Mouse (Mus musculus): ENCODE results near the gene I0C0044D17Rik.
A peak's percentile ranks its signal among the peaks of the same experiment; 100 is the strongest.

I0C0044D17Rik gene

DNA sequence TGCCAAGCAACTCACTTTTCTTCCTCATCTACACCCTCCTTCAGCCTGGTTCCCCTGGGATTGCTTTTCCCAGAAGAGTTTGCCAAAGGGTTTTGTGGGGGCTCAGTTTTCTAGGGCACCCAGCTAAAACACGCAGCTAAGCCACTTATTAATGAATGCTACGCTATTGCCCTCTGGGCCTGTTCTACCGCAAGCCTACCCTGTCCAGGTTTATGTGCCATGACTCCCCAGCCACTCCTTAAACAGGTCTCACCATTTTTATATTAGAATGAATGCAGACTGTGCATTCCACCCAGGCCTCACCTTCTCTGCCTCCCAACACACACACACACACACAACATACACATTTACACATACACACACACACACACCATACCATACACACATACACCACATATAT, 593 bp downstream of the I0C0044D17Rik start:
- DNase-seq = peak; percentile 21

GRCm38 (mm10) chr4:98822478-98822877, 1.2 kb downstream of the I0C0044D17Rik start:
- DNase-seq = no peak

GRCm38 (mm10) chr4:98819216-98819755, 4.4 kb downstream of the I0C0044D17Rik start:
- DNase-seq = no peak

GRCm38 (mm10) chr4:98817184-98817911, 6.3 kb downstream of the I0C0044D17Rik start, which contains the start of gene Kank4:
Gene Kank4, minus strand, starts transcription at chr4:98817537.
- DNase-seq = peak; percentile 74

DNA sequence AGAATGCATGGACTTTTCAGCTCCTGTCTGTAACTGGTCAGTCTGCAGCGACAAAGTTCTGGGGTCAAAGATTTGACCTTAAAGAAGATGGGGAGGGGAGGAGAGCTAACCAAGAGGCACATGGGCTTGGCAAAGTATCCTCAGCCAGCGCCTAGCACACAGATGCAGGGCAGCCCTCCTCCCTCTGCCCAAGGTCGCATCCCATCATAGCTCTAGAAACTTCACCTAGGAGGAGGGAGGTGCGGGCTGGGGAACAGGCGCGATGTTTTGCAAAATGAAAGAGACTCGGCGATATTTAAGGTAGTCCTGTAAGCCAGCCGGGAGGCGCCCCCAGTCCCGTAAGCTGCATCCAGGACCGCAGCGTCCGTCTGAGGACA, 6.8 kb downstream of the I0C0044D17Rik start:
- peak; percentile 6 for DNase-seq

- DNase-seq = peak; percentile 30
These were observed 17.3 kb downstream of the I0C0044D17Rik start for GRCm38 (mm10) chr4:98806306-98806705.

GRCm38 (mm10) chr4:98805291-98806048, 18.2 kb downstream of the I0C0044D17Rik start:
- peak; percentile 12 for DNase-seq

- no peak for DNase-seq
These were observed 19.0 kb downstream of the I0C0044D17Rik start for GRCm38 (mm10) chr4:98804476-98805134.

GRCm38 (mm10) chr4:98801775-98802174, 21.9 kb downstream of the I0C0044D17Rik start:
- DNase-seq = no peak

DNA sequence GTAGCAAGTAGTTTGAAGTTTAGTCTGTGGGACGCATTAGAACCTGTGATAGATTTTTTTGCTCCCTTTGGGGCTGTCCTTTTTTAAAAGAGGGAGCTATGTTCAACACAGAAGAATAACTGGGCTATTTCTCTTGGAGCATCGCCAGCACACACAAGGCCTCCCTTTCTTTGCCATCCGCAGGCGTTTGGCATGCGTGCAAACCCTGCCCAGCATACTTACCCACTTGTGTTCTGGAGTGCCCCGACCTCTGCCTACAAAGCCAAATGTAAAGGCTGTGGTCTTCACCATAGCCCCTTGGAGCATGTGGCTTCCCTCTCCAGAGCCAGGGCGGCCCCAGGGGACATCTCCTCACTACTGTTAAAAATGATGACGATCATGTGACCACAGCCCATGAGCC, 22.8 kb downstream of the I0C0044D17Rik start:
- DNase-seq = peak; percentile 19

- DNase-seq = peak; percentile 34
These were observed 26.9 kb downstream of the I0C0044D17Rik start for GRCm38 (mm10) chr4:98796591-98797341.

DNA sequence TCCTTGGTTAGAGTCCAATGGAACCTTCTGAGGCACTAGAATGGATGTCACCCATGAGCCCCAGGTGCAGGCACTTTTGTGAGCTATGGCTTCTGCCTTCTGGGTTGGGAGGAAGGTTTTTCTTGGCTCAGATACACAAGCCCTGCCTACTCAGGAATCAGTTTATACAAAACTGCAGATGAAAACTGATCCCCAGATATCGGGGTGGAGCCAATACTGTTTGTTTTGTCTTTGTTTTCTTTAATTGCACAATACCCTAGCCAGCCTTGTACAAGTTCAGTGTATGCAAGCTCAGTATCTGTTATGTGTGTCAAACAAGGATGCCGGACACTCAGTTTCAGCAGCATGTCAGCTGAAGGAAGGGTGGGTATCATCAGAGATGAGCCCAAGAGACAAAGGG, 28.4 kb downstream of the I0C0044D17Rik start:
- DNase-seq = no peak

- DNase-seq = no peak
These were observed 30.2 kb downstream of the I0C0044D17Rik start for GRCm38 (mm10) chr4:98793486-98793885.

DNA sequence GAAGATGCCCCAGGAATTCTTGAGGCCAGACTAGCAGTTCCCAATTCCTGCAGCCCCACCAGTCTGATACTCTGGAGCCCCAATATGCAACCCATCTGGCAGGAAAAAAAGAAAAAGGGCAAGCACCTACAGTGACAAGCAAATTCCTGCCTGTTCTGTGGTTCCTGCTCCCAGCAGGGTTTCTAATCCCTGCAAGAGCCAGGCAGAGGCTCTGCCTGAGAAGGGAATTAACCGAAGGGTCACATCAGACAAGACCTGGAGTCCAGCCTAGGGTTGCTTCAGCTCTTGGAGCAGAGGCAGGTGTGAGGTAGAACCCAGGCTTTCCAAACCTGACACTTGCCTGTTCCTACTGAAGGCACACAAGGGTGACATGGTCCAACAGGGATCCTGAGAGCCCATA, 32.9 kb downstream of the I0C0044D17Rik start:
- no peak for DNase-seq

DNA sequence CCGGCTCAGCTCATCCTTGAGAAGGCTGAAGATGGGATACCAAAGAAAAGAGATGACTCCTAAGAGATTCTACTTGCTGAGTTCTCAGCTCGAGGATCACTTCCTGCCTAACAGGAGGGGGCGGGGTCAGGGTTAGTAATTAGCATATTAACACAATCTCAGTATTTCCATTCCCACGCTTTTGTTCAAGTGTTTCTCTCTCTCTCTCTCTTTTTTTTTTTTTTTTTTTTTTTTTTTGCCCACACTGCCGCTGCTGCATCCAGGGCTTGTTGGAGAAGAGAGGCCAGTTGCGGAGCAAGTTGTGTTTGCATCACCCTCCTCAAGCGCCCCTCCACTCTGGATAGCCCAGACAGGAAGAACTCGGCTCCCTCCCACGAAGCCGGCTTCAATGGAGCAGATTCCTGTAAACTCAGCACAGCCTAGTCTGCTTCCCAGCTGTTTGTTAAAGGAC, 33.8 kb downstream of the I0C0044D17Rik start:
- peak; percentile 43 for DNase-seq

DNA sequence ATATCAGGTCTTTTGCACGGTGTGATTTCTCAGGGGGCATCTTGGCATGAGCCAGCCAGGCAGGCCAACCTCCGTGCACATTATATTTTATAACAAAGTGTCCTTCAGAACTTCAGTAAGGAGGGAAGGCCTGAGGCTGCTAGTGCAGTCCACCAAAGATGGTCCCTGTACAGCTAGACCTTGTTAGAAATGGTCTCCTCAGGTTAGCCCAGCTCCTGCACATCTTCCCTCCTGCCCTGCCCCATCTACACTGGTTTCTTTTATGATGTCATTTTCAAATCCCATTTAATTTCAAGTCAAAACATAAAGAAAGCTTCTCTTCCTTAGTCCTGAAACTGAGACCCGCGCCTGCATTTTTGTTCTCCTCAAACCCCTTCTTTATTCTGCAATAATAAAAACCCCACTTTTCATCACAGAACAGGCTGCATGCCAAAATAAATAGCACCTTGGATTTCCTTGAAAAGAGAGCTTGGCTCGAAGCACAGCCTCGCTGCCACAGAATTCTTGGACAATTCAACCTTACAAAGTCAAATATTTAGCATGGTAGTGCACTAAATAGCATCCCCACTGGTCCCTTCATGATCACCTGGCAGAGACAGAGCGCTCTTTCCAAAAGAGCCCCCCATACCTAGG, 34.4 kb downstream of the I0C0044D17Rik start:
- no peak for DNase-seq

GRCm38 (mm10) chr4:98786281-98786680, 37.4 kb downstream of the I0C0044D17Rik start:
- DNase-seq = no peak

DNA sequence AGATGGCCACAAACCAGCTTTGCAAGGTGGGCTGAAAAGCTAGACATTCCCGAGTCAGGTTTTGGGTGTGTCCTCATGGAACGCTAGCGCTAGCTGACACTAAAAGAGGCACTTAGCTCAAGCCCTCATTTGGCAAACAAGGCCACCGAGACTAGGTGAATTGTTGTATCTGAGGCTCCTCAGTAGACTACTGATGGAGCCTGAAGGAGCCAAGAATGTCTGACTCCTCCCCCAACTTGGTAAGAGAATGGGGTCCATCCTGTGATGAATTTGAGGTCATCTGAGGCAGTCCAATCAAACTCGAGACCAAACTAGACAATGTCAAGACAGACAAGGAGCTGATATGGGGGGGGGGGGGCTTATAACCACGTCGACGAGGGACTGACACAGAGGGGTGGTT, 37.8 kb downstream of the I0C0044D17Rik start:
- DNase-seq = no peak

DNA sequence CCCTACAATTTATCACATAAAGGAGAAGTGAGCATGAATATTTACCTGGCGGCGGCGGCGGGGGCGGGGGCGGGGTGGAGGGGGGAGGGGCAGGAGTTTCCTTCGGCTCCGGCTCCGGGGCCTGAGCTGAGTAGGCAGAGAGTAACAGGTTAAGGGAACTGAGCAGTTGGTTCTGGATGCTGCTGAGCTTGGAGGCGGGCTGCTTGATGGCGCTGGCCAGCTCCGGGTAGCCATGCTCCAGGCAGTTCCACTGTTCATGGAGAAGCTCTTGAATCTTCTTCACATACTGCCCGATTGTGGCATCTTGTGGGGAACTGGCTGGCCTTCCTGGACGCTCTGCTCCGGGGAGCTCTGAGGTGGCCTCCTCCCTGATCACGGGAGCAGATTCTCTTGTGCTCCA, 45.4 kb downstream of the I0C0044D17Rik start:
- no peak for DNase-seq

DNA sequence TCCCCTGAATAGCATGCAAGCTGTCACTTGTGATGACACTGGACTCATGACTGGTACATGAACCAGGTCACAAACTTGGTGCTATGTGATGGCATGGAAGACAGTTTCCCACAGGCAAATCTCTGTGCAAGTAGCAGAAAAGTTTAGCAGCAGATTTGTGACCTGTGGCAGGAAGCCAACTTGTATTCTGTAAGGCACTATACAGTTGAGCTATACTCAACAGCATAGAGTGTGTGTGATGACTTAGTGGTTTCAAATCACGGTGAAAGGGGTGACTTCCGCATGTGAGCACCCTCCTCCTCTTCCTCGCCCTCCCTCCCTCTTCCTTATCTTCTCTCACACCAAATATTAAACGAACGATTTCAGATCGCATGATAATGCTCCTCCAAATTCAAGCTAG, 46.2 kb downstream of the I0C0044D17Rik start:
- no peak for DNase-seq

DNA sequence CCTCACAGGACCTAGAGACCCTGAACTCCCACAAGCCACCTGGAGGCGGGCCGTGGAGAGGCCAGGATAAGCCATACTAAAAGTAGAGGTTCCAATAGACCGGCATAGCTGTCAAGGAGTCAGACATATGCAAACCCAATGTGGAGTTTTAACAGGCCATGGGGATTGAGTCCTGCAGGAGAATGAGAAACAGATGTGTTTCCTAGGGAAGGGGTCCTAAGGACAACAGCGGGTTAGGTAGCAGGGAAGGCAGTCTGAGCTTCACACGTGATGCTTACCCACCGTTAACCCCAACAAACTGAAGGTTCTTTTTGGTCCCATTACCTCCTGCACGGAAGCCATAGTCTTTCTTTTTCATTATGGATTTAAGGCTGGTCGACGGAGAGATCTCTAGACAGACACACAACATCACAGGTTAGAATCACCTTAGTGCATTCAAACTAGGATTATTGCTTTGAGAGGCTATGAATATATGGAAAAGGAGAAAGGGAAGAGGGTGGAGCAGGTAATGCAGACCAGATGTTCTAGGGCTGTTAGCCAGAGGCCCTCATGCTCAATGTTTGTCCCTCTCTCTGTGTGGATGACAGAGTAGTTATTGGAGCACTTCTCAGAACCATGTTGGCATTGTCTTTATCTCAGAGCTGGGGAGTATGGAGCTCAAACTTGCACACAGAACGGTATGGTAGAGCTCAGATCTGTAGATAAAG, 46.8 kb downstream of the I0C0044D17Rik start:
- DNase-seq = no peak

Measured in kidney, postnatal 14 days (tissue).